Mouse (Mus musculus) lung, adult 2 months (tissue): Measurements from ENCODE around the gene Mb21d2. TPM values are rescaled to one million over a fixed set of nuclear protein-coding genes. Genes with fewer than 3 reads are reported as not detected.
A peak's percentile ranks its signal among the peaks of the same experiment; 100 is the strongest.

Source experiments
- DNase-seq: peaks from one replicate; pipeline ENCODE4 v3.0.0; 2022
- H3K4me1 ChIP-seq: fragments of 200-500 bp; 2 replicates; pipeline ENCODE4 v1.6.1; 2011; ENCODE audit warnings: low read length; ENCODE audit not compliant: control insufficient read depth, insufficient read depth
- H3K4me3 ChIP-seq: fragments of 200-500 bp; replicated peaks from 2 replicates; pipeline ENCODE3; 2011; ENCODE audit warnings: low read depth, mild to moderate bottlenecking, control low read depth, low read length; ENCODE audit errors: extremely low read depth
- CTCF ChIP-seq: fragments of 200-500 bp; IDR thresholded peaks from 2 replicates; pipeline ENCODE4 v1.5.1; 2011; ENCODE audit warnings: mild to moderate bottlenecking, low read length, control low read depth; ENCODE audit not compliant: insufficient read depth
- POLR2A ChIP-seq: fragments of 200-500 bp; IDR thresholded peaks from 2 replicates; pipeline ENCODE4 v1.6.1; 2011; ENCODE audit warnings: low read depth, mild to moderate bottlenecking, control low read depth, low read length, borderline replicate concordance; ENCODE audit errors: extremely low read depth
- WGBS: fragments of 180-500 bp; shearing (Covaris S2); methylation state at CpG from one replicate; pipeline ENCODE4 v1.1.7; 2018; 5-methylcytosine and 5-hydroxymethylcytosine counted together
- polyA plus RNA-seq: library from polyadenylated mRNA; depleted of rRNA; stranded (reverse); fragments of >200 nt; gene quantifications from 2 replicates; pipeline ENCODE4 v1.2.3, GENCODE M21; 2012

The Mb21d2 gene
- polyA plus RNA-seq, 1 experiment: 8.3 TPM

- Histone ChIP-seq H3K4me3 (no peak overlapping the region), H3K4me1 (peaks cover 4% of the 10 kb centered on the region)
- TF ChIP-seq CTCF (no peak), POLR2A (no peak)
- DNase-seq: no peak
- 79% methylated on average over 11 of the region's 11 CpGs for WGBS
Observed at GRCm38 (mm10) chr16:28905567-28906289, 23.7 kb downstream of the Mb21d2 start.

GRCm38 (mm10) chr16:28902620-28903565 lies 26.6 kb downstream of the Mb21d2 start:
- 84% methylated on average over 14 of the region's 14 CpGs for WGBS
- Histone ChIP-seq H3K4me3 (no peak overlapping the region), H3K4me1 (peaks cover 7% of the 10 kb centered on the region)
- DNase-seq: no peak
- no peak for TF ChIP-seq CTCF
- no peak for TF ChIP-seq POLR2A

DNA sequence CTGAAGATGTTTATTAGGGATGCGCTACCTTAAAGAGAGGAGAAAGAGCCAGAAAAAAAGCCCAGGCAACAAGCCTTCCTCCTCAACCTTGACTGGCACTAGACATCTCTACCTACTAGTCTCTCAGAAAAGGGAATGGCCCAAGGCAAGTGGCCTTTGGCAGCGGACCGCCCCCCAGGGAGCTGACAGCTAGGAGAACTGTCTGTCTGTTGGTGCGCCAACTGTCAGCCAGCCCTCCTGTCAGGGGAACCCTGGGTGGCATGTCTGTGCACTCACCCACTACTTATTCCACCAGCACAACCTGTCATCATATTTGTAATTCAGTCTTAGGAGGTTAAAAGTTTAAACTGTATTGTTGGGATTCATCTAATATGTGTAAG lies 30.3 kb downstream of the Mb21d2 start:
- no peak for DNase-seq
- WGBS: 87% methylated on average over 4 of the region's 4 CpGs
- Histone ChIP-seq H3K4me1 (peaks cover 4% of the 10 kb centered on the region), H3K4me3 (no peak overlapping the region)
- TF ChIP-seq CTCF: no peak

DNA sequence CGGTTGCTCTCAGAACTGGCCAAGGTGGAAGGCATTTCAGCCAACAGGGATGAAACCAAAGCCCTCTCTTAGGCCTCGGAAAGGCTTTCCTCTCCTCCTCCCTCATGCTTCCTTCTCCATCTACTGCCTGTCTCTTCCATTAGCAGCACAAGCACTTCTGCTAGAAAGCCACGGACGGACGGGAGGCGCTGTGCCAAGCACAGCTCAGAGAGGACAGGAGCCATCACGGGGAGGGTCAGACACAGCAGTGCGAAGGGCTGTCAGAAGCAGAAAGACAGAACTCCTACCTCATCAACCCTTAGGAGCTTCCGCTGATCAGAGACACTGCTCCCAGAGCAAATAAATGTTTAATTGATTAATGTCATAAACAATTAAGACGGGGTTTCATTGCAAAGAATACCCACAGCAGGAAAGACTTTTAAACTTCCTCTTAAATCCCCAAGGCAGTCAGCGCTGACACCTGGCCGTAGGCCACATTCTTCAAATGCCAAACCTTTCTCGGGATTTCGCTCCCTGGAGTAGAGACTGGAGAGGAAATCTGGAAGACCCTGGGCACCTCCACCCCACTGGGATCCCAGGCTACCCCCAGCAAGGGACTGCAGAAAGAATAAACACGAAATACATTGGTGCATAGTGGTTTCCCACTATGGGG lies 30.8 kb downstream of the Mb21d2 start:
- DNase-seq: no peak
- Histone ChIP-seq H3K4me1 (peaks cover 4% of the 10 kb centered on the region), H3K4me3 (no peak overlapping the region)
- 16% methylated on average over 15 of the region's 15 CpGs for WGBS
- TF ChIP-seq CTCF (0 out of 2 replicates have a peak, but pooled peaks have one; percentile 2), POLR2A (no peak)

GRCm38 (mm10) chr16:28896571-28896970 lies 32.9 kb downstream of the Mb21d2 start:
- DNase-seq: no peak
- Histone ChIP-seq H3K4me3 (no peak overlapping the region), H3K4me1 (peaks cover 4% of the 10 kb centered on the region)
- WGBS: 94% methylated on average over 7 of the region's 7 CpGs
- TF ChIP-seq POLR2A (no peak), CTCF (no peak)

DNA sequence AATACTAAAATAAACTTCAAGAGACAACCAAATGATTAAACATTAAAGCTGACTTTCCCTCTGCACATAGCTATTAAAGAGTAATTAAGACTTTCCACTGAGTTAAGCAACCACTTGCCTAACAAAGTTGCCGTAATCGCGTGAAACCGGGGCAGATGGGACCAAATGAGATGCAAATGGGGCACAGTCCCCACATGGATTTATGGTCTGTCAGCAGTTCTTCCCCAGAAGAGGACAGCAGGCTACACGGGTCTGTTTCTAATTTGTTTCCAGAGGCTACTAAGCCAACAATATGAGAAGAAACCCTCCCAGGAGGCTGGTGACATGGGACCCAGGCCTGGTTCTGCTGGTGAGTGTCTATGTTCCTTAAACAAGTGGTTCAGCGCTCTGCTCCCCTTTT lies 34.6 kb downstream of the Mb21d2 start:
- no peak for DNase-seq
- Histone ChIP-seq H3K4me1 (peaks cover 4% of the 10 kb centered on the region), H3K4me3 (no peak overlapping the region)
- WGBS: 80% methylated on average over 6 of the region's 6 CpGs
- TF ChIP-seq POLR2A (no peak), CTCF (no peak)

GRCm38 (mm10) chr16:28893266-28893665 lies 36.2 kb downstream of the Mb21d2 start:
- peaks cover 1% of the 10 kb centered on the region for H3K4me1 ChIP-seq
- WGBS: 48% methylated on average over 5 of the region's 5 CpGs
- no peak for TF ChIP-seq POLR2A
- no peak overlapping the region for H3K4me3 ChIP-seq
- DNase-seq: no peak

GRCm38 (mm10) chr16:28886201-28886745 lies 43.2 kb downstream of the Mb21d2 start:
- WGBS: 68% methylated on average over 9 of the region's 9 CpGs
- Histone ChIP-seq H3K4me1 (0 out of 2 replicates have a peak, but pooled peaks cover 5% of the 10 kb centered on the region), H3K4me3 (no peak overlapping the region)
- no peak for DNase-seq
- no peak for TF ChIP-seq CTCF
- no peak for TF ChIP-seq POLR2A

- peaks cover 7% of the 10 kb centered on the region; the same call in 1 of the 2 replicates for H3K4me1 ChIP-seq
- H3K4me3 ChIP-seq: no peak overlapping the region
- WGBS: 87% methylated on average over 8 of the region's 8 CpGs
- TF ChIP-seq CTCF: no peak
- TF ChIP-seq POLR2A: no peak
- no peak for DNase-seq
Observed at GRCm38 (mm10) chr16:28885474-28885873, 44.0 kb downstream of the Mb21d2 start.
